Mouse (Mus musculus) MEL (cell line): ENCODE results near the gene Usp22. TPM values are rescaled to one million over a fixed set of nuclear protein-coding genes. Genes with fewer than 3 reads are reported as not detected.

ENCODE experiments used
- E2F4 ChIP-seq: IDR thresholded peaks from 2 replicates; pipeline ENCODE4 v1.6.1; 2011; ENCODE audit warnings: low read depth, low read length, improper control_type of control experiment, borderline replicate concordance
- HCFC1 ChIP-seq: IDR thresholded peaks from 2 replicates; pipeline ENCODE4 v1.6.1; 2012; ENCODE audit warnings: low read depth, mild to moderate bottlenecking, inconsistent platforms, low read length, improper control_type of control experiment, moderate library complexity
- MYC ChIP-seq: IDR thresholded peaks from 2 replicates; pipeline ENCODE4 v1.6.1; 2011; ENCODE audit warnings: low read depth, mild to moderate bottlenecking, low read length, improper control_type of control experiment, moderate library complexity
- polyA plus RNA-seq, 2 experiments: library from polyadenylated mRNA; stranded (reverse) in 1 of 2; unstranded in 1 of 2; fragments of >175 nt in 1 of 2; fragments of >200 nt in 1 of 2; gene quantifications; 2 replicates each; pipeline versions ENCODE4 v1.2.1 to v1.2.4; 2012; ENCODE audit warnings: low replicate concordance in 2 of 2, low read depth in 1 of 2; ENCODE audit not compliant: insufficient read length in 2 of 2, insufficient read depth in 1 of 2, missing spikeins in 1 of 2
- total RNA-seq: library from RNA; depleted of rRNA; stranded (reverse); fragments of 300-350 nt; gene quantifications from 2 replicates; pipeline ENCODE4 v1.2.3, GENCODE M21; 2012; rRNA removed

The Usp22 gene
- total and polyA plus RNA-seq, 3 experiments: 36.5 to 646 (median 36.9) TPM

DNA sequence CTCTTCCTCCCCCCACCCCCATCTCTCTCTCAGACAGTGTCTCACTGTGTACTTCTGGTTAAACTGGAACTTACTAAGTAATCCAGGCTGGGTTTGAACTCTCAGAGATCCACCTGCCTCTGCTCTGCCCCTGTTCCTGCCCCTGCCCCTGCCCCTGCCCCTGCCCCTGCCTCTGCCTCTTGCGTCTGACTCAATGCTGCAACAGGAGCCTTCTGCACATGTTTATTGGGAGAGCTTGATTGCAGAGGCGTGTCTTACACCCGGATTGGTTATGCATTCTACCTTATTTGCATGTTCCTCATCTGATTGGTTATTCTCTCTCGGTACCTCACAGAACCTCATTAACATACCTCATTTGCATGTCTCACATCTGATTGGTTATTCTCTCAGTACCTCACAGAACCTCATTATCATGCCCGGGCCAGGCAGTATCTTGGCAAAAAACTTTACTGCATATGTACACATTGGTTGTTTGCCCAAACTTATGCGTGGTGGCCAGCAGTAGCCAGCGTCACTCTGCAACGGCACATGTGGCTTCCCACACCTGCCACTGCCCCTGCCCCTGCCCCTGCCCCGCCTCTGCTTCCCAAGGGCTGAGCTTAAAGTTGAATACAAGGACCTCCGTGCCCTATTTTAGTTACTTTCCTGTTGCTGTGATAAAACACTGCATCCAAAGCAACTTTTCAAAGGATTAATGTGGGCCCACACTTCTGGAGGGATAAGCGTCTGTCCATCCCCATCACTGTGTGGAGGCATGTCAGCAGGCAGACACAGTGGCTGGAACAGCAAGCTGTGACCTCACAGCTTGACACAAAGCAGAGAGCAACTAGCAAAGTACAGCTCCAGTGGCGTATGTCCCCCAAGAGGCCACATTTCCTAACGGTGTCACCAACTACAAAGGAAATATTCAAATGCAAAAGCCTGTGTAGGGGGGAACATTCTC, 72.2 kb downstream of the Usp22 start (continued):
- TF ChIP-seq E2F4 (no peak), MYC (0 out of 2 replicates have a peak, but pooled peaks have one; percentile 16), HCFC1 (0 out of 2 replicates have a peak, but pooled peaks have one; percentile 6)

Other genes starting within 250 kb of the Usp22 start
- 69.2 and 73.2 TPM in 2 replicates for gene Map2k3, start 243.0 kb downstream of the Usp22 start, total RNA-seq
- gene Map2k3, start 243.0 kb downstream of the Usp22 start, polyA plus RNA-seq: 100 to 1,000 TPM; 111 to 132 TPM
- gene Kcnj12, start 152.5 kb downstream of the Usp22 start, total RNA-seq: not detected in 2 replicates
- gene Kcnj12, start 152.5 kb downstream of the Usp22 start, polyA plus RNA-seq: not detected
- gene Tnfrsf13b, start 48.3 kb downstream of the Usp22 start, total RNA-seq: 7.7 and 11.9 TPM in 2 replicates
- 10 to 100 TPM in 1 of 2 experiments, not detected in 1; 17.9 TPM for gene Tnfrsf13b, start 48.3 kb downstream of the Usp22 start, polyA plus RNA-seq
- gene Aldh3a1, start 32.5 kb upstream of the Usp22 start, total RNA-seq: 0.08 TPM in 1 of 2 replicates, not detected in the other
- not detected for gene Aldh3a1, start 32.5 kb upstream of the Usp22 start, polyA plus RNA-seq
- 9.6 and 11.0 TPM in 2 replicates for gene Aldh3a2, start 92.4 kb upstream of the Usp22 start, total RNA-seq
- gene Aldh3a2, start 92.4 kb upstream of the Usp22 start, polyA plus RNA-seq: 10 to 100 TPM in 1 of 2 experiments, not detected in 1; 15.0 TPM
- 0.10 and 0.15 TPM in 2 replicates for gene Slc47a2, start 167.8 kb upstream of the Usp22 start, total RNA-seq
- gene Slc47a2, start 167.8 kb upstream of the Usp22 start, polyA plus RNA-seq: under 1 TPM in 1 of 2 experiments, not detected in 1; 0.25 TPM
- gene Slc47a1, start 203.3 kb upstream of the Usp22 start, total RNA-seq: 0.04 TPM in 1 of 2 replicates, not detected in the other
- gene Slc47a1, start 203.3 kb upstream of the Usp22 start, polyA plus RNA-seq: not detected